Mouse (Mus musculus): Measurements from ENCODE around the gene Meis1.

DNA sequence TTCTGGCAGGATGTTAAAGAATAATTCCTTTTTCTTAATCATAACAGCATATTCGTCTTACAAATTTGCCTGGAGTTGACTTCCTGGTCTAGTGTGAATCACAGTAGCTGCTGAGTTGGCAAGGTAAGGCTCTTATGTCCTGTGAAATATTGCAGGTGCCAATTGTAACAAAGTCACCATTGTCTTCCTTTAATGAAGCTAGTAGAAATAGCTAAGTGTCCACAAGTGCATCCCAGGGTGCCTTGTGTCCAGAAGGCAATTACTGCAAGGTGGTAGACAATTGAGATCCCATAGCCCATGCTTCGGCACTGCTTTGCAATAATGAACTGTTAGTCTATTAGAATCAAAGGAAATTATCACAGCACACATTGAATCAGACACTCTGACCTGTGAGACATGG is 151.1 kb downstream of the Meis1 start:
- no peak for TF ChIP-seq CTCF (IDR thresholded peaks at IDR 0.05; ENCODE audit: low read depth, low read length)
- no peak for TF ChIP-seq TAL1 (conservative IDR thresholded peaks at IDR 0.05; ENCODE audit: low read depth, low read length)
- no peak for TF ChIP-seq POLR2AphosphoS5 (IDR thresholded peaks at IDR 0.05; ENCODE audit: insufficient replicate concordance, low read depth, low read length)
- TF ChIP-seq GATA1 (IDR thresholded peaks at IDR 0.05; ENCODE audit: borderline replicate concordance, low read length) = no peak
- no peak for TF ChIP-seq GATA2 (IDR thresholded peaks at IDR 0.05; ENCODE audit: borderline replicate concordance, low read depth, low read length)
